Mouse (Mus musculus) yolk sac, embryonic 10.5 days (tissue): ENCODE results near the gene Dag1.
A peak's percentile ranks its signal among the peaks of the same experiment; 100 is the strongest.
"Not testable (repeated sequence)": the region's sequence is repeated elsewhere in the genome, so short reads cannot be mapped to it uniquely, and the experiment has no call there.

Experiments
- DNase-seq: peaks from one replicate; pipeline ENCODE4 v3.0.0-alpha.2; 2017; ENCODE audit warnings: low spot score

The Dag1 gene

DNA sequence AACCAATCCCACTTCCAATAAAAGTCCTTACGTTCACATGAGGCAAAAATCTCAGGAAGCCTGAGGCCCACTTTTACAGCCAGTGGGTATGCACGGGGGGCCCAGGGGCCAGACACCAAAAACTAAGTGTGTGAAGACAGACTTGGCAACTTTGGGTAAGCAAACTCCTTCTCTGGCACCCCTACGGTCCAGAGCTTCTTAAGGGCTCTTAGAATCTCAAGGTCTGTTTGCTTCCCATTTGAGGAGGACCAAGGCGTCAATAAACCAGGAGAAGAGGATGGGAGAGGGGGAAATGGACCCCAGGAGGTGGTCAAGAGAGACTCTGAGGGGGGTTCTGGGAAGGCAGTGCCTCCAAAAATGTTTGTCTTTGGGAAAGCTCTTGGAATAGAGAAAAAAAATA is 9.7 kb upstream of the Dag1 start:
- no peak for DNase-seq

DNA sequence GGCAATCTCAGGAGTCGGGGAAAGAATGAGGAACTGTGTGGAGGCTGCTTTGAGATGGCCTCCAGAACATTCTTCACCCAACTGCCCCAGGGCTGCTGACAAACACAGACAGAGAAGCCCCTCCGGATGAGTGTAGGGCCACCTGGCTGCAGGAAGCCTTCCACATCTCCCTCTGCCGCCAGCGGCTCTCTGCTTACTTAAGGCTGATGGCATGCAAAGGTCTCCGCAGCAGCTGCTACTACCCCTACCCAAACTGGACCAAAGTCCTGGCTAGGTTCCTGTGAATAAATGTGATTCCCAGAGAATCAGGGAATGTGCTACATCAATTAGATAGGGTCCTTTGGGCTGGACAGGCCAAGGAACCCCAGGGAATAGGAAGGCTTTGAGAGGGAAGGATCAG is 8.9 kb upstream of the Dag1 start:
- DNase-seq, result peak; percentile 13

DNA sequence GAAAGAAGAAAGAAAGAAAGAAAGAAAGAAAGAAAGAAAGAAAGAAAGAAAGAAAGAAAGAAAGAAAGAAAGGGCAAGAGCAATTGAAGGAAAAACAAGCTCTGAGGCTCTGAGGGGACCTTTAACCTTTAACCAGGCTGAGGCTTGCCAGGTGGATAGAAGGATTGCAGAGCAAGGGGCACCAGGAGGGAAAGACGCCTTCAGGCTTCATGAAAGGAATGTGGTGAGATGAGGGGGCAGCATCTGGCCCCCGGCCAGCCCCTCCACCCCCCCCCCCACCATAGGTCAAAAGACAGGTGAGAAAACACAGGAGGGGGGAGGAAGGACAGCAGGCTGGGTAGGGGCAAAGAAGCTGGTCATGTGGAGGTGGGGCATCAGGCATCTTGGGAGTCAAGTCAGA is 8.2 kb upstream of the Dag1 start:
- peak; percentile 55 for DNase-seq

DNA sequence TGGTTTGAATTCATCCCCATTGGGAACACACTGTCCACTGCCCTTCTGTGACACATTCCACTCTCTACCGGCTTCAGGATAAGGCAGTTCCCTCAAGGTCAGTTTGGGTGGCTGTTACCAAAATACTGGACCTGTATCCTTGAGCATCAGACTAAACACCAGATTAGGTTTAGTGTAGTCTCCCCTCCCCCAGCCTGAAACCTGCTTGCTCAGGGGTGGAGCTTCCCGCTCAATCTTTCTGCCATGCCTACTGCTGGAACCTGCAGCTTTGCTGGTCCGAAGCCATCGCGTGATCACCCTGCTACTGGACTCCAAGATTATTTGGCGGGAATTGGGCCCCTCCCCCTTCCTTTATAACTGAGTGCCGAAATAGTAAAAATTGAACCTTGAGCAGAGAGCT is 4.9 kb upstream of the Dag1 start:
- not testable (repeated sequence) for DNase-seq

DNA sequence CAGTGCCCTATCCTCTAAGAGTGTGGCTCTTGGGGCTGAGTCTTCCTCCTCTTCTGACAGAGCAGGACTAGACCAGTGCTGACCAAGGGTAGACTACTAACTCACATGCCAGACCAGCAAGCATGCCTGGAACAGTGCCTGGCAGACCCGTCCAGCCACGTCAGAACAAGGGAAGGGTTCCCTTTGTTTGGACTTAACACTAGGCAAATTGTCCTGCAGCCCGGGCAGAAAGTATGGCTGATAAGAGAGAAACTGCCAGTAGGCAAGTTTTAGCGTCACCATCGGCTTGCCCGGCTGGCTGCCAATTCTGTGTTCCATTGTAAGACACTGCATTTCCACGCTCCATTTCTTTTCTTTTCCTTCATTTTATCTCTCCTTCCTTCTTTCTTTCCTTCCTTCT is 3.9 kb upstream of the Dag1 start:
- DNase-seq, result no peak

DNA sequence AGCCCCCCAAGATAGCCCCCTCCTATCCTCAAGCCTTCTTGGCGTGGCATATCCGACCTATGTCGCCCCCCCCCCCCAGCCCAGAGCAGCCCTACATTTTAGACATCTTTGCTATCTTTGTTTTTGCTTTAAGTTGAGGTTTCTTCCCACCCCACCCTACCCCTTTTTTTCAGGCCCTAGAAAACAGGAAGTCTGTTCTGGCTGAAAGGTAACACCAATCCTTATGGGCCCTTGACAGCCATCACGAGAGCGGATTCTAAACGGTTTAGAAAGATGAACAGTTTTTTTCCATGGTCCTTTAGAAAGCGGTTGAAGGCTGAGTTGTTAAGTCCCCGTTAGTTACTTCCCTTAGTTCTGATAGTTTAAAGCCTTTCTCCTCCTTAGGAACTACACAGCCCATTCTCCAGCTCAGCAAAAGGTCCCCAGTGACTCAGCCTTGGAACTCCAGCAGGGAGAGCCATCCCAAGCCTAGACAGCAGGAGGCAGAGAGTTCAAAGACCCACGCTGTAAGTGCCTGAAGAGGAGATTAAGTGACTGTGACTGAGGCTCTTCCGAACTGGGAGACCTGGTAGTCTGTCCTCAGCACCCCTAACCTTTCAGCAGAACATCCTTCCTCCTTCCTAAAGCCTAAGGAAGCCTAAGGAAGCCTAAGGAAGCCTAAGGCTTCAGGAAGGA is 2.6 kb upstream of the Dag1 start:
- no peak for DNase-seq

DNA sequence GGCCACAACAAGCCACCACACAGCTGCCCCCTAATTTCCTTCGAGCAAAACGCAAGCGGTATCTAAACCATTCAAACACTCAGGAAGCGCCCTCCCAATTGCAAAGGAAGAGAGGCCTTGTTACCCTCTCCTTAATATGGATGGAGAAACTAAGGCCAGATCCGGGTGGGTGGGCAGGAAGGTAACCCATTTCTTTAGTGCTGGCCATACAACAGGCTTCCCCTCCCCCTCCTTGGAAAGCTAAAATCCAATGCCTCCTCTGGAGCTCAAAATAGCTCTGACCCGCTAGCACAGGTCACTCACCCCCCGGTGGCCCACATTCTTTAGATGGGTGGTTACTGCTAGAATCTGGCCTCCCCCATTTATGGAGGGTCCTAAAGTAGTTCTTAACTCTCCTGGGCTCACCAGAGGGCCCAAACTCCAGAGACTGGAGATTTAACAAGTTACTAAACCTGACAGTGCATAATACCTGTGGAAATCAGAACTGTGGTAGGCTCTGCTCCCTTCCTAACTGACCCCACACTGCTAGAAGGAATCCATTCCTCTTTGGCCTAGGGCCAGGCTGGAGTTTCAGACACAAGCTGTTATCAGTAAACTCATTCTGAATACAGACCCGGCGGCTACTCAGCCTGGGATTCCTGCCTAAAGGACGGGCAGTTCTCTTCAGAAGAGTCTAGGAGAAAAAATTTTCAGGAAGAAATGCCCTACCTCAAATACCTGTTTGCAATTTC is 598 bp upstream of the Dag1 start:
- DNase-seq, result peak; percentile 73

DNA sequence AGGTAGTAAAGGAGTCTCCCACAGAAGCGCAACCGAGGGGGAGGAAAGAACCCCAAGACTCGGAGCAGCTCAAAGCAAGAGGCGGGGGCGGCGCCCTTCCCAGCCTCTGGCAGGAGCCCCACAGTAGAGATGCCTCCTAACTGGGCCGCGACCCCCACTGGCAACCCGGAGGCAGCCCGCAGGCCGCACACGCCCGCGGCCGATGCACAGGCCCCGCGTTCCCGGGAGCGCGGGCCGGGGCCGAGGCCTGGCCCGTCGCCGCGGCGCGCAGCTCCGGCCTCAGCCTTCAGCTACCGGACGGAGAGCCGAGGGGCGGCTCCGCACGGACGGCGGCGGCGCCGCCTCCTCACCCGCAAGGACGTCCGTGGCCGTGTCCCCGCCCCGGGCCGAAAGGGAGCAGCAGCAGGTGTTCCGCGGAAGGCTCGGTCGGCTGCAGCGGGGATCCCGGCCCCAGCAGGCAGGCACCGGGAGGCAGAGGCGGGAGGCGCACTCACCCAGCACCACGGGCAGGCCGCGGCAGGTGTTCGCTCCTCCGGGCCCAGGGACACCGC is 552 bp downstream of the Dag1 start:
- DNase-seq, result no peak

DNA sequence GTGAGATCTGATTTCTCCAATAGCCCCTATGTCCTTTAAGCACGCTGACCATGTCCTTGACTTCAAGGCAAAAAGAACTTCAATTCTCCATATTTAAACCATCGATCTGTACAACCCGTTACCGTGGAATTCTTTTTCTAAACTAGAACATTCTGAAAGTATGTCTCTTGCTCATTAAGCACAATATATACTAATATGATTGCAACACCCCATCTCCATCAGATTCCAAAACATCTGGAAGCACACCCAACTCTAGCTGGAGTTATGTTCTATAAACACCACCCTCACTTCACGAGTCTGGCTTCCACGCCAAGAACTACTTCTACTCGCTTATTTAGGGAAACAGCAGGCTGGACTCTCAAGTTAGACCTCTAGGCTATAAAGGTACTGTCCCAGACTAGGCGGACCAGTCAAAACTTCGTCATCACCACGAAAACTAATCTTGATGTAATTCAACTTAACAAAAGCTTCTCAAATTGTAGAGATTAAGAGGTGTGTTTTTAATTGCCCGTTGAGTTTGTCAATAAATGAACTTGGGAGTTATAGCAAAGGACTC is 1.2 kb downstream of the Dag1 start:
- DNase-seq, result no peak

DNA sequence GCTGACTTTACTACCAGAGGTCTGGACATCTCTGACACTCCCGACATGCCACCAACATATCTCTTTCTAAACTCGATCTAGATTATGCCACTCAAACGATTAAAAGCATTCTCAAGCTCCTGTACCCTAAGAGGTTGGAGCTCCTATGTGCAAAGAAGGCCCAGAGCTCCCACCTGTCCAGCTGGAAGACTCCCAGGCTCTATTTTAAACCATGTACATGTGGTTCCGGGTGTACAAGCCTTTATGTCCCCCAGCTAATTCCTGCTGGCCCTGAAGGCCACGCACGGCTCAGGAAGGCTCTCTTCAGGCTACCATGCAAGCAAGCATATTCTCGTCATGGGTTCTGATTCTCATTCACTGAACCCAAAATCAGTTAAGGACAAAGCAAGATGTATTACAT is 1.9 kb downstream of the Dag1 start:
- DNase-seq, result no peak

DNA sequence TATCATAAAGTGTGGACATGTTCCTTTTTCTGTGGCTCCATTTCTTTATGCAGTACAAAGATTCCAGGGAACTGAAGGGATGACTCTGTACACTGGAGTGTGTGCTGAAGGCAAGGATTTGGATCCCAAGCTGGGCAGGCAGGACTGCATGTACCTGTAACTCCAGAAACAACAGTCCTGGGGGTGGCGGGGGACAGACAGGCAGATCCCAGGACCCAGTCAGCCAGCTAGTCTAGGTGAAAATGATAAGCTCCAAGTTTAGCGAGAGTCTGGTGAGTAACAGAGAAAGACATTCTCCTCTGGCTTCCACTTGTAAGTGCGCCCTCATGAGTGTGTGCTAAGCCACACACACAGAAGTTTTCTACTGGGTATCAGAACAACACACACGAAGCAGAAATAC is 3.2 kb downstream of the Dag1 start:
- DNase-seq, result no peak

DNA sequence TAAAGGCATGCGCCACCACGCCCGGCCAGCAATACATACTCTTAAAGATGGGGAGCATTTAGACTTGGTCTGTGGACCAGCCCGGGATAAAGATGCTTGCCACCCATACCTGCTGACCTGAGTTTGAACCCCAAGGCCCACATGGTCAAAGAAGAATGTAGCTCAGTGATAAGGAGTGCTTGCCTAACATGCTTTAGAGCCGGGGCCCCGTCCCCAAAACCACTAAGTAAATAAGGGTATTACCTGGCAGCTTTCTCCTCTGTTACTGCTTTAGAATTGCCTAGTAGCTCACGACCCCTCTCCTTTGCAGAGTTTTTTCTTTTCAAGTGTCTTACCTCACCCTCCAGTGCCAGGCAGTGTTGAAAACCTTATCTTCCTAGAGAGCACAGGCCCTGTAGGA is 11.0 kb downstream of the Dag1 start:
- no peak for DNase-seq

DNA sequence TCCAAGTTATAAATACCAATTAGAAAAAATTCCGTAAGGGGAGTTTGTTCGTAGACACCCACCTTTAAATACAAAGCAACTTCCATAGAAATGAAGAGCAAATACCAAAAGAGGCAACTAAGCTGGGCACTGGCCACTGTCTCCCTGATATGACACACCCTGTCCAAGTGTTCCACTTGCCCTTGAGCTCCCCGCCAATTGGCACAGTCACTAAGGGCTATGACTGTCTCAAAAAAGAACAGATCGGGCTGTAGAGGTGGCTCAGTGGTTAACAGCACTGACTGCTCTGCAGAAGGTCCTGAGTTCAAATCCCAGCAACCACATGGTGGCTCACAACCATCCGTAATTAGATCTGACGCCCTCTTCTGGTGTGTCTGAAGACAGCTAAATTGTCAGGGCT is 11.9 kb downstream of the Dag1 start:
- no peak for DNase-seq

DNA sequence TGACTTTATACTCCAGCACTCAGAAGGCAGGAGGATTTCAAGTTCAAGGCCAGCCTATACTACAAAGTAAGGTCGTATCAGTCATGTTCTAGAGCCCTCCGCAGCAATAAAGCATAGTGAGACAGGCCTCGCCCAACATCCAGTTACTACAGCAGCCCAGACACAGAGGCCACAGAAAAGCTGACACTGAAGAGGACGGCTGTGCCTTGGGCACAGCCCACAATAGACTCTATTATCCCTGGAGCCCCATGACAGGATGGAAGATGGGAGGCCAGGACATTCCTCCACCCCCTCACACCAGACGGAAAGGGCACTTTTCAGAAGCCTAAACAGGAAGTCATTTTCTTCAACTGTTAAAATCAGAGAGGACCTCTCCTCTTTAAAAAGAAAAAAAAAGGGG is 14.8 kb downstream of the Dag1 start:
- DNase-seq, result no peak

DNA sequence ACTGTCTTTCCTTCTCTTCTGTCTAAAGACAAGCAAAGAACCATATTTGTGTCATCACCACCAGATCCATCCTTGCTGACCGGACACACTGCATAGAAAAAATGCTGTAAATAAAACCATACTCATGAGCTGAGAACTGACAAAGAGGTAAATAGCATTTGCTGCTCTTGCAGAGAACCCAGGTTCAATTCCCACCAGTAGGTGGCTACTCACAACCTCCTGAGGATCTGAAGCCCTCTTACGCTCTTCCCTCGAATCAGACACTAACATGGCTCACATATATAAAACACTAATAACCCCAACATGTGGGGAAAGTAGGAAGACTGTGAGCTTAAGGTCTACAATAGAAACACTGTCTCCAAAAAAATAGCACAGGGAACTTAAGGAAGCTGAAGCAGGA is 18.8 kb downstream of the Dag1 start:
- DNase-seq, result no peak

DNA sequence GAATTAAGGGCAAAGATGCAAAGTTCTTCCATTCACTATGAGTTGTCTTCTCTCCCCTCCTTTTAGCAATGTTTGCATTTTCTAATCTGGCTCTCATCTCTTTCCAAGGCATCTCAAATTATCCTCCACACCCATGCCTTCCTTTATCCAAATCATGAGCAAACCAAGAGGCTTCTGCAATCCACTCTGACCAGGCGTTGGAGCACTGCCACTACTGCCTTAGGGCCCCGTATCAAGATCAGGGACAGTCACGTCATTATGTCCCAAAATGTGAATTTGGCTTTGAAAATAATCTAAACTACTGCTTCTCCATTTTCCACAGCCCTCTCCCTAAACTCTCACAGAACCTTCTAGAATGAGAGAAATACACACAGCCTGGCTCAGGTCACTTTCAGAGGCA is 19.2 kb downstream of the Dag1 start:
- DNase-seq, result no peak

DNA sequence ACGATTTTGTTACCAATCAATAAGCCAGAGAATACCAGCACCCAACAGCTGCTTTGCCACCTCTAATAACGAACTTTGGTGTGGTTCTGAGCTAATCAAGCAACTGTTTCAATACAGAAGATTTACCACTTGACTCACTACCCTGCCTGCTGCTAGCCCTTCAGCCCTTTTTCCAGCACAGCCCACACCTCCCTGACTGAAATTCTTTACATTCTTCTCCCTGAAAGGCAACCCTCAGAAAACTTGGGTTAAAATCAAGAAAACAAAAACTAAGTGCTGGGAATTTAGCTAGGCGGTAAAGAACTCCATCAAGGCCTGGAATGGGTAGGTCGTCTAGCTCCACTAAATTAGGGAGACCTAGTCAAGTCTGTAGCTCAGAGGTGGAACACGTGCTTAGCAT is 23.8 kb downstream of the Dag1 start:
- DNase-seq, result no peak

DNA sequence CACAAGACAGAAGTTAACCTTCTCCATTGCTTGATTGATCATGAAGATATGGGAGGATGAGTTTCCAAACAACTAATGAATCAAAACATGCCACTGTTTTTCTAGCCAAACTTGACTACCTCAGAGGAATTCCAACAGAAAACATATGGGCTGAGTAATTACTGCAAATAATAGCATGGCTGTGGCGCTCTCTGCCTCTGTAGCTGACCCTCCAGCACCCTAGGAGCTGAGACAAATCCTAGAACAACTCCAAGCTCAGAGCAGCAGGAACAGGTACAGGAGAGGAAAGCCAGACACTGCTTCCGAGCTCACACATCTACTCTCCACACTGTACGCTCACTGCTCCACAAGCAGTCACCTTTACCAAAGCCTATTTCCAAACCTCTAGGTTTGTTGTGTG is 24.9 kb downstream of the Dag1 start:
- no peak for DNase-seq

DNA sequence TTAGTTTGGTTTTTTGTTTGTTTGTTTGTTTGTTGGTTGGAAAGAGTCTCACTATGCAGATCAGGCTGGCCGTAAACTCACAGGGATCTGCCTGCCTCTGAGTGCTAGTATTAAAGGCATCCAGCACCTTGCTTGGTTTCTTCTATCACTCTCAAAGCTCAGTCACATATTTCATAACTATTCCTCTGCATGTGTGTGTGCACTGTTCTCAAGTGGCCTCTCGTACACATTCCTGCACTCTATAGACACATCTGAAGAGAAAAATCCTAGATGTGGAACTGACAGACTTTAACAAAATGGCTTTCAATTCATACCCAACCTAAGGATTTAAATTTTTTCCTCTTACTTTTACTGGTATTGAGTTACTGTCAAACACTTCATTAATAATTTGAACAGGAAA is 25.4 kb downstream of the Dag1 start:
- DNase-seq, result no peak

DNA sequence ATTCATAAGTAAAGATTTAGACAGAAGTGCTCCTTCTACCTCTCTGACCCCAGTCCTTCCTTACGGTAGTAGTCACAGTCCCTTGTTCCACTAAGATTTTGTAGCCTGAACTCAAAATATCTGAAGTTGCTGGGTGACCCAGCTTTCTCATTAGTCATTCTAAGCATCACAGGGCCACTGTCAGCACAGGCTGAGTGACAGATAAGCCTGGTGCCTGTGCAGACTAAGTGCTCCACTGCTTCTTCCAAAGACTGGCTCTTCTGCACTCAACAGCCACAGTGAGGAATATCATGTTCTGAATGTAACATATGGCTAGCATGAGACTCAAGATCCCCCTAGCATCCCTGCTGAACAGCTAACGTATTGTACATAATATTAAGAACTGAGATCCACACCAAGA is 29.1 kb downstream of the Dag1 start:
- DNase-seq, result no peak

DNA sequence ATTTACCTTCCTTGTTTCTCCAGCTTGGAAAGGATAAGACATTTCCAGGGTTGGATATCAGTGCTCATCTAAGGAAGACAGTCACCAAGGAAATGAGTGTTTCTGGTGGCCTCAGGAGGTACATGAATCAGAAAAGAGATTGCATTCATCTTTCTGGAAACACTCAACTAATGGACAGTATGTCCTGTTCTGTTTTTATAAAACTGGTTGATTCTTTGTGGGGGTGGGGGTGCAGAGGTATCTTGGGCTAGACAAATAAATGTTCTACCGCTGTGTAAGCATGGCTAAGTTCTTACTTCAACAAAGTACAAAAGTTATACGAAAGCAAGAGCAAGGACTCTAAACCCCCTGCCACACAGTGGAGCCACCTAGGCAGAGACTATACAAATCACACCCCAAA is 30.9 kb downstream of the Dag1 start:
- DNase-seq, result no peak

DNA sequence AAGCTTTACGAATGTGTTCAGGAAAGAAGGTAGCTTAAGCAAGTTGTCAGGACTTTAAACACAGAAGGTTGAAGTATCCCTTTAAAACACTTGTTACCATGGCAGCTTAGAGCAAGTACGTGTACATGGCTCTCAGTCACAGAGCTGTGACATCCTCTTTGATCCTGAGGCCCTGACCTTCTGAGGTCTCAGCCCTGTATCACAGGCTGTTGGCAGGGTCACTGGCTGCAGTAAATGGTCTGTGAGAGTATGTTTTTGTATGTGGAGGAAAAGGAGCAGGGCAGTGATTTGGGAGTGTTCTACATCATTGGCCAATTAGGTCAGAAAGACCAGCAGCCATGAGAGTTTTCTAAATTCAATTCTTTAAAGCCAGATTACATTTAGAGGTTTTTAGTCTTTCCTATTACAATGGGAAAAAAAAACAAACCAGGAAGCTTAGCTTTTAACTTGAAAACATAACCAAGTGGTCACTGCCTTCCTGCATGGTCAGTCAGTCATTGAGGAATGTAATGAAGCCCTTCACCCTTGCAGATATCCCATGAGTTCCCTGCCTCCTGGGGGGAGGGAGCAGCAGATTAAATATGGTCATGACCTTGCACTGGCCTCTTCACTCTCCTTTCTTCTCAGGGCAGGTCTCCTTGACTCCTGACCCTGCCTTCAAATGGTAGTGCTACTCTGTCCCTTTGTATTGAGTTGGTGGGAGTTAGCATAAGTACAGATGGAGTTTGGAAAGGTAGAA is 35.7 kb downstream of the Dag1 start:
- DNase-seq, result no peak

DNA sequence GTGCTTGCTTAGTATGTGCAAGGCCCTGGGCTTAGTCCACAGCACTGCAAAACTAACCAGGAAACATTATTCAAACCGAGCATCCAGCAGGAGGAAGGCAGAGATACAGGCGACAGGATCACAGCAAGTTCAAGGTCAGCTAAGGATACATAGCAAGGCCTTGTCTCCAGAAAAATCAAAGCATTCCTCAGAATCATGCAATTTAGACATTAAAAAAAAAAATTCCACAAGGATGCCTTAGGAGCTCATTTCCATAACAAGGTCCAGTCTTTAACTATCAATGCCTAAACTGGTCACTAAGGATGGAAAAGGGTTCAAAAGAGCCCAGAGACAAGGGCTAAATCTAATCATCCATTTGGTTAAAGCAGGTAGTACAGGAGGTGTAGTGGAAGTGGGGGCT is 38.6 kb downstream of the Dag1 start:
- DNase-seq, result no peak
